Mouse (Mus musculus) midbrain, postnatal 0 days (tissue): ENCODE data around the gene Cobll1. TPM values are rescaled to one million over a fixed set of nuclear protein-coding genes. Genes with fewer than 3 reads are reported as not detected.

Source experiments
- ATAC-seq: fragments of 200-750 bp; cut with Nextera tagmentation; 2 replicates; pipeline ENCODE4 v1.8.0; 2017; ENCODE audit warnings: moderate number of reproducible peaks, mild to moderate bottlenecking, moderate TSS enrichment, moderate library complexity; ENCODE audit not compliant: low FRiP score
- DNase-seq: peaks from one replicate; pipeline ENCODE4 v3.0.0-alpha.2; 2015; ENCODE audit warnings: low spot score
- H3K27ac ChIP-seq: fragments of 300-500 bp; sonication (generic); 2 replicates; pipeline ENCODE4 v1.5.1; 2014; ENCODE audit warnings: low read depth, mild to moderate bottlenecking, low read length, mixed read lengths
- H3K27me3 ChIP-seq: fragments of 300-500 bp; sonication (generic); 2 replicates; pipeline ENCODE4 v1.6.1; 2014; ENCODE audit warnings: low read length, control low read depth, mixed read lengths; ENCODE audit not compliant: insufficient read depth
- H3K36me3 ChIP-seq: fragments of 300-500 bp; sonication (generic); 2 replicates; pipeline ENCODE4 v1.6.1; 2014; ENCODE audit warnings: low read length, control low read depth, mixed read lengths; ENCODE audit not compliant: insufficient read depth
- H3K4me1 ChIP-seq: fragments of 300-500 bp; sonication (generic); 2 replicates; pipeline ENCODE4 v1.6.1; 2014; ENCODE audit warnings: mild to moderate bottlenecking, control low read depth, antibody characterized with exemption, low read length, mixed read lengths; ENCODE audit not compliant: insufficient read depth
- H3K4me2 ChIP-seq: fragments of 300-500 bp; sonication (generic); 2 replicates; pipeline ENCODE4 v1.6.1; 2014; ENCODE audit warnings: low read depth, mild to moderate bottlenecking, low read length, mixed read lengths; ENCODE audit not compliant: poor library complexity, severe bottlenecking
- H3K4me3 ChIP-seq: fragments of 300-500 bp; sonication (generic); 2 replicates; pipeline ENCODE4 v1.5.1; 2014; ENCODE audit warnings: low read depth, mild to moderate bottlenecking, low read length, moderate library complexity
- H3K9ac ChIP-seq: fragments of 300-500 bp; sonication (generic); replicated peaks from 2 replicates; pipeline ENCODE4 v1.6.1; 2014; ENCODE audit warnings: mild to moderate bottlenecking, low read length, moderate library complexity, mixed read lengths; ENCODE audit not compliant: poor library complexity, severe bottlenecking
- H3K9me3 ChIP-seq: fragments of 300-500 bp; sonication (generic); 2 replicates; pipeline ENCODE4 v1.6.1; 2016; ENCODE audit warnings: low read length, control low read depth
- CTCF ChIP-seq: IDR thresholded peaks from 2 replicates; pipeline ENCODE4 v1.5.1; 2016; ENCODE audit warnings: antibody characterized with exemption, mild to moderate bottlenecking
- WGBS: fragments of 180-500 bp; shearing (Covaris S2); extraction: QIAGEN DNeasy Blood & Tissue Kit; methylation state at CpG from one replicate; pipeline ENCODE4 v1.1.7; 2014; 5-methylcytosine and 5-hydroxymethylcytosine counted together
- polyA plus RNA-seq: library from polyadenylated mRNA; unstranded; fragments of >200 nt; fragmentation: Nextera tagmentation; extraction: Ambion mirVana; gene quantifications from 2 replicates; pipeline ENCODE4 v1.2.1, GENCODE M21; 2015
- total RNA-seq: library from RNA; depleted of rRNA; stranded (reverse); fragments of >200 nt; gene quantifications from 2 replicates; pipeline ENCODE4 v1.2.3, GENCODE M21; 2014; rRNA removed

Cobll1 gene
- total RNA-seq (2.5 and 5.5 TPM in 2 replicates), polyA plus RNA-seq (2.2 and 2.9 TPM in 2 replicates)

- Histone ChIP-seq H3K9ac (peak within 1 kb of the TSS; percentile 68), H3K27me3 (no peaks in the 10 kb centered on the region), H3K36me3 (no peaks in the 10 kb centered on the region), H3K4me3 (peak within 1 kb of the TSS; percentile 71), H3K9me3 (no peaks in the 10 kb centered on the region), H3K27ac (no peak within 1 kb of the TSS; the same call in 1 of the 2 replicates), H3K4me1 (no peaks in the 10 kb centered on the region), H3K4me2 (peak within 1 kb of the TSS; percentile 97)
- WGBS, result 1% methylated on average over 36 of the region's 37 CpGs
- ATAC-seq (peak; percentile 69), DNase-seq (peak; percentile 6)
- no peak for TF ChIP-seq CTCF
Observed at GRCm38 (mm10) chr2:65238964-65239570, at the start of gene Cobll1. TSS of gene Cobll1 (minus strand) at chr2:65239403.

GRCm38 (mm10) chr2:65288696-65289095 lies 49.5 kb upstream of the Cobll1 start:
- Histone ChIP-seq H3K36me3 (no peaks in the 10 kb centered on the region), H3K4me1 (no peaks in the 10 kb centered on the region), H3K9ac (no peak overlapping the region), H3K9me3 (no peaks in the 10 kb centered on the region), H3K27me3 (no peaks in the 10 kb centered on the region), H3K4me2 (no peak overlapping the region), H3K4me3 (no peak overlapping the region), H3K27ac (no peak overlapping the region)
- WGBS, result 78% methylated on average over 1 of the region's 1 CpGs
- TF ChIP-seq CTCF, result no peak
- no peak for DNase-seq
- ATAC-seq, result no peak

GRCm38 (mm10) chr2:65285380-65285779 lies 46.2 kb upstream of the Cobll1 start:
- H3K4me1 ChIP-seq, result no peaks in the 10 kb centered on the region
- H3K4me3 ChIP-seq, result no peak overlapping the region
- H3K36me3 ChIP-seq, result no peaks in the 10 kb centered on the region
- no peak overlapping the region for H3K9ac ChIP-seq
- H3K9me3 ChIP-seq, result no peaks in the 10 kb centered on the region
- DNase-seq, result peak; percentile 56
- 53% methylated on average over 3 of the region's 3 CpGs for WGBS
- H3K27me3 ChIP-seq, result no peaks in the 10 kb centered on the region
- ATAC-seq, result no peak
- H3K4me2 ChIP-seq, result no peak overlapping the region
- no peak for TF ChIP-seq CTCF
- H3K27ac ChIP-seq, result no peak overlapping the region

GRCm38 (mm10) chr2:65282979-65283378 lies 43.8 kb upstream of the Cobll1 start:
- DNase-seq (no peak), ATAC-seq (no peak)
- Histone ChIP-seq H3K27ac (no peak overlapping the region), H3K9ac (no peak overlapping the region), H3K9me3 (no peaks in the 10 kb centered on the region), H3K4me2 (no peak overlapping the region), H3K36me3 (no peaks in the 10 kb centered on the region), H3K4me3 (no peak overlapping the region), H3K4me1 (no peaks in the 10 kb centered on the region), H3K27me3 (no peaks in the 10 kb centered on the region)
- no peak for TF ChIP-seq CTCF
- WGBS, result 93% methylated on average over 6 of the region's 6 CpGs

- Histone ChIP-seq H3K27me3 (no peaks in the 10 kb centered on the region), H3K4me2 (no peak overlapping the region), H3K4me3 (no peak overlapping the region), H3K9me3 (no peaks in the 10 kb centered on the region), H3K27ac (no peak overlapping the region), H3K9ac (no peak overlapping the region), H3K36me3 (no peaks in the 10 kb centered on the region), H3K4me1 (no peaks in the 10 kb centered on the region)
- 46% methylated on average over 4 of the region's 4 CpGs for WGBS
- DNase-seq, result no peak
- ATAC-seq, result no peak
- TF ChIP-seq CTCF, result no peak
Observed at GRCm38 (mm10) chr2:65279029-65279690, 40.0 kb upstream of the Cobll1 start.

DNA sequence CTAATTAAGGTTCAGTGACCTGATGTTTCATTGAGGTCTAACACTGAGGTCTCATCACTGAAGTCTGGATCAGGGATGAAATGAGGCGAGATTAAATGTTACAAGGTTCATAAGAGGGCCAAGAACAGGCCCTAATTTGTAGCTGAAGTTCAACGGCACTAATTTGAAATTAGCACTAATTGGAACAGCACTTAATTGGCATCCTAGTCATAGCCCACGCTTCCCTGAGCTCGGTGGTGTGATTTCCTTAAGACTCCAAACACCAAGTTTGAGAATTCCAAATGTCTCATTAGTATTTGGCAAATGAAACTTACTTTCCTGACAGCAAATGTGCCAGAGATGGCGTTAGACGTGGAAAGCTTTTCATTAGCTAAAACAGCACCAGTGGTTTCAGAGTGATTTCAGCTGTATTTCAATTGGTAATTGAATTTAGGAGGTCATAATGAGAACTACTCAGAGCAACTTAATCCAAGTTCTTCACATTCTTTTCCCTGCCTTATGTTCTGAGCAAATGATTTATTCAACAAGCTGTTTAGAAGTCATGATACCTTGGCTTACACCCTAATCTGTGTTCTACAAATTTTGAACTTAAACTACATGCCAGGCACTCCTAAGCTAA lies 36.3 kb upstream of the Cobll1 start:
- TF ChIP-seq CTCF, result no peak
- Histone ChIP-seq H3K27me3 (no peaks in the 10 kb centered on the region), H3K27ac (no peak overlapping the region), H3K9ac (no peak overlapping the region), H3K36me3 (no peaks in the 10 kb centered on the region), H3K9me3 (no peaks in the 10 kb centered on the region), H3K4me2 (no peak overlapping the region), H3K4me1 (no peaks in the 10 kb centered on the region), H3K4me3 (no peak overlapping the region)
- DNase-seq (no peak), ATAC-seq (no peak)
- 82% methylated on average over 6 of the region's 6 CpGs for WGBS
